Comparison of ENCODE assay signal across 8 mouse cellular contexts in genomic region chr10:81426897-81427296, GRCm38 (mm10). TPM values are rescaled to one million over a fixed set of nuclear protein-coding genes. Genes with fewer than 3 reads are reported as not detected.
DNase-seq lines count a peak whose midpoint lies in the region; ATAC-seq lines count a peak whose summit lies in the region.

No protein-coding gene starts in this region.

- 2% methylated on average over 38 of the region's 38 CpGs for WGBS in embryonic facial prominence, embryonic 11.5 days
- WGBS in heart, embryonic 11.5 days (ENCODE audit: insufficient replicate concordance) = 1% methylated on average over 27 of the region's 38 CpGs
- WGBS in liver, embryonic 13.5 days (ENCODE audit: insufficient replicate concordance) = 2% methylated on average over 30 of the region's 38 CpGs

- ATAC-seq in embryonic facial prominence, embryonic 11.5 days (replicated peaks; ENCODE audit: insufficient number of reproducible peaks, low FRiP score, low TSS enrichment, low read depth) = no peak
- no peak for ATAC-seq in heart, embryonic 11.5 days (replicated peaks; ENCODE audit: insufficient number of reproducible peaks, low FRiP score, low TSS enrichment)
- no peak for ATAC-seq in liver, embryonic 13.5 days (ENCODE audit: low read depth)

- H3K4me3 ChIP-seq in embryonic facial prominence, embryonic 11.5 days (ENCODE audit: low read depth, low read length) = peak overlapping the region; percentile 41
- peak overlapping the region; percentile 62 for H3K4me3 ChIP-seq in heart, embryonic 11.5 days (ENCODE audit: low read depth, low read length)
- peak overlapping the region; percentile 58 for H3K4me3 ChIP-seq in liver, embryonic 13.5 days (replicated peaks)

- peaks cover 31% of the 10 kb centered on the region for H3K27me3 ChIP-seq in embryonic facial prominence, embryonic 11.5 days (ENCODE audit: control insufficient read depth, insufficient read depth, low read length)
- H3K27me3 ChIP-seq in heart, embryonic 11.5 days (ENCODE audit: control insufficient read depth, insufficient read depth, low read length) = peaks cover 19% of the 10 kb centered on the region
- peaks cover 97% of the 10 kb centered on the region for H3K27me3 ChIP-seq in liver, embryonic 13.5 days

- H3K4me2 ChIP-seq in embryonic facial prominence, embryonic 11.5 days (ENCODE audit: low read depth, low read length) = peak overlapping the region; percentile 74
- peak overlapping the region; percentile 83 for H3K4me2 ChIP-seq in heart, embryonic 11.5 days
- H3K4me2 ChIP-seq in liver, embryonic 13.5 days = peak overlapping the region; percentile 67

- peak; percentile 52 for DNase-seq in thymus, postnatal 4 days
- DNase-seq in thymus, postnatal 10 days (ENCODE audit: low spot score in 2 of 2) = no peak
- no peak for DNase-seq in embryonic facial prominence, embryonic 11.5 days (ENCODE audit: low spot score)
- DNase-seq in kidney, adult 9 months = peak; percentile 75
- no peak for DNase-seq in liver, embryonic 13.5 days
- peak; percentile 27 for DNase-seq in neural tube, embryonic 10.5 days (ENCODE audit: extremely low spot score, low spot score)
- peak; percentile 67 to 74 for DNase-seq in urinary bladder, postnatal 4 days (ENCODE audit: low spot score in 2 of 2)

- H3K9ac ChIP-seq in embryonic facial prominence, embryonic 11.5 days (replicated peaks; ENCODE audit: low read length) = peak overlapping the region; percentile 62
- H3K9ac ChIP-seq in heart, embryonic 11.5 days (ENCODE audit: low read depth, low read length) = peak overlapping the region; percentile 74
- peak overlapping the region; percentile 62 for H3K9ac ChIP-seq in liver, embryonic 13.5 days

- no peak overlapping the region for H3K27ac ChIP-seq in embryonic facial prominence, embryonic 11.5 days (replicated peaks; ENCODE audit: low read depth, low read length)
- no peak overlapping the region for H3K27ac ChIP-seq in heart, embryonic 11.5 days (ENCODE audit: low read depth, low read length)
- H3K27ac ChIP-seq in liver, embryonic 13.5 days = no peak overlapping the region; the same call in 1 of the 2 replicates

- no peaks in the 10 kb centered on the region for H3K36me3 ChIP-seq in embryonic facial prominence, embryonic 11.5 days (replicated peaks; ENCODE audit: control insufficient read depth, insufficient read depth, low read depth, low read length)
- no peaks in the 10 kb centered on the region for H3K36me3 ChIP-seq in heart, embryonic 11.5 days (ENCODE audit: control insufficient read depth, insufficient read depth, low read length)
- no peaks in the 10 kb centered on the region for H3K36me3 ChIP-seq in liver, embryonic 13.5 days

- H3K4me1 ChIP-seq in embryonic facial prominence, embryonic 11.5 days (ENCODE audit: control insufficient read depth, insufficient read depth, low read length) = peaks cover 6% of the 10 kb centered on the region
- peaks cover 36% of the 10 kb centered on the region for H3K4me1 ChIP-seq in heart, embryonic 11.5 days (ENCODE audit: control insufficient read depth, insufficient read depth, low read length)
- H3K4me1 ChIP-seq in liver, embryonic 13.5 days (replicated peaks) = peaks cover 56% of the 10 kb centered on the region

- no peaks in the 10 kb centered on the region for H3K9me3 ChIP-seq in embryonic facial prominence, embryonic 11.5 days (replicated peaks; ENCODE audit: control insufficient read depth, low read length)
- H3K9me3 ChIP-seq in heart, embryonic 11.5 days (replicated peaks; ENCODE audit: control insufficient read depth, low read length) = no peaks in the 10 kb centered on the region
- no peaks in the 10 kb centered on the region for H3K9me3 ChIP-seq in liver, embryonic 13.5 days (replicated peaks)

RNA-seq across cellular contexts. Expression of gene Nfic, which starts 28.5 kb away (rescaled TPM):
- polyA plus RNA-seq in embryonic facial prominence, embryonic 11.5 days (2014; fragmentation: Nextera tagmentation; extraction: Ambion mirVana) = 13.1 and 16.1 TPM in 2 replicates
- polyA plus RNA-seq in heart, embryonic 11.5 days (2014; fragmentation: Nextera tagmentation; extraction: Ambion mirVana) = 28.1 and 29.8 TPM in 2 replicates
- polyA plus RNA-seq in liver, embryonic 13.5 days (2015; fragmentation: Nextera tagmentation; extraction: Ambion mirVana) = 9.8 and 9.9 TPM in 2 replicates

RNA-seq across cellular contexts. Expression of gene Smim24, which starts 34.0 kb away (rescaled TPM):
- polyA plus RNA-seq in embryonic facial prominence, embryonic 11.5 days (2014; fragmentation: Nextera tagmentation; extraction: Ambion mirVana) = 3.4 and 4.1 TPM in 2 replicates
- polyA plus RNA-seq in heart, embryonic 11.5 days (2014; fragmentation: Nextera tagmentation; extraction: Ambion mirVana) = 4.2 and 5.8 TPM in 2 replicates
- polyA plus RNA-seq in liver, embryonic 13.5 days (2015; fragmentation: Nextera tagmentation; extraction: Ambion mirVana) = 1.8 TPM in 2 replicates

RNA-seq across cellular contexts. Expression of gene Gm48552, which starts 38.1 kb away (rescaled TPM):
- polyA plus RNA-seq in embryonic facial prominence, embryonic 11.5 days (2014; fragmentation: Nextera tagmentation; extraction: Ambion mirVana) = 0.63 TPM in 1 of 2 replicates, not detected in the other
- 0.55 and 1.2 TPM in 2 replicates for polyA plus RNA-seq in heart, embryonic 11.5 days (2014; fragmentation: Nextera tagmentation; extraction: Ambion mirVana)
- polyA plus RNA-seq in liver, embryonic 13.5 days (2015; fragmentation: Nextera tagmentation; extraction: Ambion mirVana) = 0.93 TPM in 1 of 2 replicates, not detected in the other

RNA-seq across cellular contexts. Expression of gene Gm48551, which starts 42.6 kb away (rescaled TPM):
- 2.5 and 4.1 TPM in 2 replicates for polyA plus RNA-seq in embryonic facial prominence, embryonic 11.5 days (2014; fragmentation: Nextera tagmentation; extraction: Ambion mirVana)
- polyA plus RNA-seq in heart, embryonic 11.5 days (2014; fragmentation: Nextera tagmentation; extraction: Ambion mirVana) = 1.4 and 2.9 TPM in 2 replicates
- polyA plus RNA-seq in liver, embryonic 13.5 days (2015; fragmentation: Nextera tagmentation; extraction: Ambion mirVana) = 0.86 and 0.89 TPM in 2 replicates

RNA-seq across cellular contexts. Expression of gene Dohh, which starts 42.7 kb away (rescaled TPM):
- 45.0 and 52.5 TPM in 2 replicates for polyA plus RNA-seq in embryonic facial prominence, embryonic 11.5 days (2014; fragmentation: Nextera tagmentation; extraction: Ambion mirVana)
- polyA plus RNA-seq in heart, embryonic 11.5 days (2014; fragmentation: Nextera tagmentation; extraction: Ambion mirVana) = 47.5 and 61.4 TPM in 2 replicates
- 61.1 and 68.7 TPM in 2 replicates for polyA plus RNA-seq in liver, embryonic 13.5 days (2015; fragmentation: Nextera tagmentation; extraction: Ambion mirVana)

Comparison
In these comparisons a context has a peak if more than half of its experiments do, and no peak if none do; other contexts are left out.
1. DNase-seq: peak in thymus, postnatal 4 days (single experiment), kidney, adult 9 months (single experiment), neural tube, embryonic 10.5 days (single experiment) and urinary bladder, postnatal 4 days (2 of 2); none in thymus, postnatal 10 days (0 of 2), embryonic facial prominence, embryonic 11.5 days (single experiment) and liver, embryonic 13.5 days (single experiment).
2. Peak in every context shown above with its lines, with median percentiles within 50 percentile points of each other: H3K4me2 ChIP-seq, H3K4me3 ChIP-seq and H3K9ac ChIP-seq.